19 mouse cellular contexts compared by ENCODE assay signal in the genomic region with DNA sequence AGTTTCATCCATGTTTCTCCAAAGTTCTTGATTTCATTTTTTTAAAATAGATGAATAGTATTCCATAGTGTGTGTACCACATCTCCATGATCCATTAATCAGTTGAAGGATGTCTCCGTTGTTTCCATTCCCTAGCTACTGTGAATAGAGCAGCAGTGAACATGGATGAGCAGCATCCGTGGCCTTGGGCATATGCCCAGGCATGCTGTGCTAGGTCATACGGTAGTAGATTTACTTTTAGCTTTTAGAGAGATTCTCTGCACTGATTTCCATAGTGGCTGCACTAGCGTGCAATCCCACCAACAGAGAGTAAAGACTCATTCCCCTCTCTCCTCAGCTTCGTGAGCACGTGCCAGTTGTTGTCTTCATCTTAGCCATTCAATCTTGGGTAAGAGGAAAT.
DNase-seq lines count a peak whose midpoint lies in the region; ATAC-seq and TF ChIP-seq lines count a peak whose summit lies in the region.
"Had no signal": no experiment of that assay in that cellular context is flagged by ENCODE, and none has a peak within 500 bp of the region (broad histone marks: within the 10 kb centered on the region; RNA-seq: fewer than 3 reads in every experiment).

No protein-coding gene starts in this region.

- no peak overlapping the region for H3K4me3 ChIP-seq in hindbrain, postnatal 0 days (ENCODE audit: low read length)
- H3K4me3 ChIP-seq in hindbrain, embryonic 11.5 days (ENCODE audit: low read depth, low read length), result no peak overlapping the region
- H3K4me3 ChIP-seq: embryonic facial prominence, embryonic 13.5 days; embryonic facial prominence, embryonic 15.5 days; erythroblast, embryonic 14.5 days; forebrain, embryonic 10.5 days; forebrain, embryonic 12.5 days had no signal

- DNase-seq in cerebellum, postnatal 14 days, result peak; percentile 43 to 61
- DNase-seq in cerebellum, adult 8-10 months, result no peak
- DNase-seq in hindbrain, postnatal 0 days (ENCODE audit: low spot score), result peak; percentile 8
- DNase-seq in hindbrain, embryonic 11.5 days (ENCODE audit: low spot score), result no peak
- DNase-seq: adrenal gland, adult 2 months; adrenal gland, postnatal 10 days; adrenal gland, postnatal 25 days; cerebellum, adult 11 months; cerebellum, adult 2 months; cerebellum, adult 9-11 months; cerebellum, postnatal 36 days; embryo, embryonic 11 days had no signal

- H3K27ac ChIP-seq in hindbrain, postnatal 0 days, result no peak overlapping the region
- no peak overlapping the region for H3K27ac ChIP-seq in hindbrain, embryonic 11.5 days (ENCODE audit: low read depth, low read length)
- H3K27ac ChIP-seq: embryonic facial prominence, embryonic 13.5 days; embryonic facial prominence, embryonic 15.5 days; forebrain, embryonic 10.5 days; forebrain, embryonic 12.5 days had no signal

- H3K27me3 ChIP-seq in hindbrain, postnatal 0 days (ENCODE audit: insufficient read depth, low read length), result no peaks in the 10 kb centered on the region
- no peaks in the 10 kb centered on the region for H3K27me3 ChIP-seq in hindbrain, embryonic 11.5 days (ENCODE audit: control insufficient read depth, insufficient read depth, low read length)
- H3K27me3 ChIP-seq: embryonic facial prominence, embryonic 13.5 days; embryonic facial prominence, embryonic 15.5 days; forebrain, embryonic 12.5 days had no signal

- H3K4me2 ChIP-seq in hindbrain, postnatal 0 days (ENCODE audit: low read depth, low read length), result no peak overlapping the region
- no peak overlapping the region for H3K4me2 ChIP-seq in hindbrain, embryonic 11.5 days (replicated peaks; ENCODE audit: low read depth, low read length)
- H3K4me2 ChIP-seq: embryonic facial prominence, embryonic 13.5 days; embryonic facial prominence, embryonic 15.5 days; forebrain, embryonic 12.5 days had no signal

- TF ChIP-seq CTCF in hindbrain, postnatal 0 days (IDR thresholded peaks at IDR 0.05; ENCODE audit: low read depth), result no peak

- no peaks in the 10 kb centered on the region for H3K9me3 ChIP-seq in hindbrain, postnatal 0 days (ENCODE audit: low read length)
- no peaks in the 10 kb centered on the region for H3K9me3 ChIP-seq in hindbrain, embryonic 11.5 days (ENCODE audit: control insufficient read depth, low read length)
- H3K9me3 ChIP-seq: embryonic facial prominence, embryonic 13.5 days; embryonic facial prominence, embryonic 15.5 days; forebrain, embryonic 10.5 days; forebrain, embryonic 12.5 days had no signal

- no peaks in the 10 kb centered on the region for H3K4me1 ChIP-seq in hindbrain, postnatal 0 days (ENCODE audit: insufficient read depth, low read length)
- no peaks in the 10 kb centered on the region for H3K4me1 ChIP-seq in hindbrain, embryonic 11.5 days (replicated peaks; ENCODE audit: control insufficient read depth, insufficient read depth, low read length)
- H3K4me1 ChIP-seq: forebrain, embryonic 10.5 days; forebrain, embryonic 12.5 days had no signal

- 57% methylated on average over 6 of the region's 6 CpGs for WGBS in hindbrain, postnatal 0 days
- 91% methylated on average over 6 of the region's 6 CpGs for WGBS in hindbrain, embryonic 11.5 days

- H3K9ac ChIP-seq in hindbrain, postnatal 0 days (replicated peaks; ENCODE audit: low read length), result no peak overlapping the region
- H3K9ac ChIP-seq in hindbrain, embryonic 11.5 days (ENCODE audit: low read depth, low read length), result no peak overlapping the region
- H3K9ac ChIP-seq: embryonic facial prominence, embryonic 13.5 days; embryonic facial prominence, embryonic 15.5 days; forebrain, embryonic 12.5 days had no signal

- no peaks in the 10 kb centered on the region for H3K36me3 ChIP-seq in hindbrain, postnatal 0 days (ENCODE audit: insufficient read depth, low read length)
- H3K36me3 ChIP-seq in hindbrain, embryonic 11.5 days (ENCODE audit: control insufficient read depth, insufficient read depth, low read length), result no peaks in the 10 kb centered on the region
- H3K36me3 ChIP-seq: embryonic facial prominence, embryonic 13.5 days; embryonic facial prominence, embryonic 15.5 days; forebrain, embryonic 10.5 days; forebrain, embryonic 12.5 days had no signal

- no peak for ATAC-seq in hindbrain, postnatal 0 days
- ATAC-seq in hindbrain, embryonic 11.5 days (ENCODE audit: low FRiP score), result no peak
- ATAC-seq: forebrain, embryonic 14.5 days; forebrain, embryonic 16.5 days had no signal

Comparison
In these comparisons a context has a peak if more than half of its experiments do, and no peak if none do; other contexts are left out.
1. DNase-seq: peak in cerebellum, postnatal 14 days (2 of 2) and hindbrain, postnatal 0 days (single experiment); none in cerebellum, adult 8-10 months (single experiment) and hindbrain, embryonic 11.5 days (single experiment).